Mouse (Mus musculus) erythroblast, embryonic 14.5 days (primary cell): ENCODE results near the gene Fmn2. TPM values are rescaled to one million over a fixed set of nuclear protein-coding genes. Genes with fewer than 3 reads are reported as not detected.

Experiments used
- H3K27me3 ChIP-seq: 2 replicates; pipeline ENCODE4 v1.6.1; 2012; ENCODE audit warnings: inconsistent platforms; ENCODE audit not compliant: control insufficient read depth
- H3K36me3 ChIP-seq: 2 replicates; pipeline ENCODE4 v1.6.1; 2012; ENCODE audit warnings: mild to moderate bottlenecking, inconsistent platforms; ENCODE audit not compliant: control insufficient read depth
- H3K4me1 ChIP-seq: 2 replicates; pipeline ENCODE4 v1.6.1; 2012; ENCODE audit warnings: inconsistent platforms; ENCODE audit not compliant: control insufficient read depth
- H3K4me3 ChIP-seq: replicated peaks from 2 replicates; pipeline ENCODE3; 2012; ENCODE audit warnings: moderate library complexity, mild to moderate bottlenecking, inconsistent platforms
- H3K9me3 ChIP-seq: 2 replicates; pipeline ENCODE4 v1.6.1; 2012; ENCODE audit warnings: low read length, inconsistent platforms, mixed read lengths; ENCODE audit not compliant: control insufficient read depth
- GATA1 ChIP-seq: IDR thresholded peaks from 2 replicates; pipeline ENCODE4 v1.6.1; 2012; ENCODE audit warnings: low read length, inconsistent platforms, mixed read lengths
- TAL1 ChIP-seq: IDR thresholded peaks from 3 replicates; pipeline ENCODE4 v1.6.1; 2012; ENCODE audit warnings: low read length, inconsistent platforms, mixed read lengths
- polyA plus RNA-seq: library from polyadenylated mRNA; stranded (reverse); fragments of >175 nt; gene quantifications from 2 replicates; pipeline ENCODE4 v1.2.3, GENCODE M21; 2012

Fmn2 gene
- polyA plus RNA-seq, 1 experiment: 0.02 TPM

DNA sequence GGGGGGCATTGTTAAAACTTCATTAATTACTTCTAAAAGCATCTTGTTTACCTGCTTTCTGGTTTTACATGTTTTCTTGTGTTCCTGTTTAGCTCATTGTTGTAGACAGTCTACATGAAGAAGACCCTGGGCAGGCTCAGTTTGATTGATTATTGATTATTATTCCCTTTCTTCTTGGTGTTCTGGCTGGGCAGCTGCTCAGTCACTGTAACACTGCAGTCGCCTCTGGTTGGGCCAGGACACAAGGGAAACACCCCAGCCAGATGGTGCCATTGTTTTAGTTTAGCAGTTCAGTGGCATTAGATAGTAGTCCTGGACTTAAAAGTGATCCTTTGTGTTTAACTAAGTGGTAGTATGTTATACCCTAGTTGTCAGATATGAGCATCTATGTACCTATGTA lies 167.5 kb downstream of the Fmn2 start:
- TF ChIP-seq GATA1: no peak
- no peak for TF ChIP-seq TAL1
- Histone ChIP-seq H3K4me3 (no peak overlapping the region), H3K4me1 (no peaks in the 10 kb centered on the region), H3K9me3 (no peaks in the 10 kb centered on the region), H3K36me3 (no peaks in the 10 kb centered on the region), H3K27me3 (no peaks in the 10 kb centered on the region)

DNA sequence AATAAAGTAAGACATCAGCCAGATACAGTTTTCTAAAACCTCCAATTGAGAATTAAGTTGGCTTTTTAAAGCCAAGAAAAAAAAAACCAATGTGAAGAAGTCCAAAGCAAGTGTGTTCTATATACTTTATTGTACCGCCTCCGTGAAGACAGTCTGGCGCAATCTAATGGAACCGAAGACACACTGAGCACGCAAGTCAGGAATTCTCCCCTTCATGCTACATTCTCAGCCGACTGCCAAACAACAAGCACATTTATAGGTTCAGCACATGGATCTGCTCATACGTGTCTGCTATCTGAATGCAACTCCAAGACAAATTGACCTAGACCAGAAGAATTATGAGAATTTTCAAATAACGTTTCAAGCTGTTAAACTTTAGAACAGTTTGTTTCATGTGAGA lies 169.2 kb downstream of the Fmn2 start:
- TF ChIP-seq TAL1: no peak
- no peak for TF ChIP-seq GATA1
- Histone ChIP-seq H3K4me1 (no peaks in the 10 kb centered on the region), H3K4me3 (no peak overlapping the region), H3K36me3 (no peaks in the 10 kb centered on the region), H3K27me3 (no peaks in the 10 kb centered on the region), H3K9me3 (no peaks in the 10 kb centered on the region)

DNA sequence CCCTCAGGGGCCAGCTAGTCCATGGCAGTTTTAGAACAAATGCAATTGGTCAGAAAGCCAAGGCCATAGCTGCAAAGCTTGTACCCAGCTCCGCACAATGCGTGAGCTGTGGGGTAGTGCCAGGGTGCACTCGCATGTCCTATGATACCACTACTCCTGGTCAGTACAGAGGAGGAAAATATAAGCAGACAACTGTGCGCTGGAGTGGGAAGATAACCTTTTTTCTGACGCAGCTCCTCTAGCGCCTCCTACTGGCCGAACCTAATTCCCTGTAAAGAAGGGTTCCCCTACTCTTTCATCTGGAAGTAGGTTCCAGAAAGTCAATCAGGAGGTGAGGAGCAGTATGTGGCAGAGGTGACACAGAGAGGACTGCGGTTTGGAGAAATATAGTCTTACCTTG lies 173.0 kb downstream of the Fmn2 start:
- no peak overlapping the region for H3K4me3 ChIP-seq
- TF ChIP-seq TAL1 (no peak), GATA1 (no peak)
- H3K4me1 ChIP-seq: no peaks in the 10 kb centered on the region
- no peaks in the 10 kb centered on the region for H3K27me3 ChIP-seq
- no peaks in the 10 kb centered on the region for H3K36me3 ChIP-seq
- H3K9me3 ChIP-seq: no peaks in the 10 kb centered on the region

DNA sequence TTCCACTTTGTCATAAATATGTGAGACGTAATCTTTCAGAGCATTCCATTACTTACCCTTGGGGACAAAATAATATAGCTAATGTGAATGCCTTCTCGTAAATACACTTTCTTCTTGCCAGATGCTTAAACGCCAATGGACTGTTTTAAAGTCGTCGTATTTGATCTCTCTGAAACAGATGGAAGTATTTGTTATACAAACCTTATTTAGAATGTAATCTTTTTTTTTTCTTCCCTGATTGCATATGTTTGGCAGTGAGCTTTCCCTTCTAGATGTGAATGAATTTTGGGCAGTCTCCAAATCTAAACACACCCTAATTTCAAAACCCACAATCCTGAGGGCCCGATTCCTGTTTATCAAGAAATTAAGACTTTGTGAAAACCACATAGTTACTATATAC lies 173.7 kb downstream of the Fmn2 start:
- H3K9me3 ChIP-seq: no peaks in the 10 kb centered on the region
- no peak for TF ChIP-seq GATA1
- no peak for TF ChIP-seq TAL1
- no peaks in the 10 kb centered on the region for H3K4me1 ChIP-seq
- H3K4me3 ChIP-seq: no peak overlapping the region
- H3K27me3 ChIP-seq: no peaks in the 10 kb centered on the region
- H3K36me3 ChIP-seq: no peaks in the 10 kb centered on the region

- Histone ChIP-seq H3K4me3 (no peak overlapping the region), H3K9me3 (no peaks in the 10 kb centered on the region), H3K27me3 (no peaks in the 10 kb centered on the region), H3K4me1 (no peaks in the 10 kb centered on the region), H3K36me3 (no peaks in the 10 kb centered on the region)
- TF ChIP-seq TAL1: no peak
- no peak for TF ChIP-seq GATA1
Measured at GRCm38 (mm10) chr1:174676187-174676586, 174.6 kb downstream of the Fmn2 start.

DNA sequence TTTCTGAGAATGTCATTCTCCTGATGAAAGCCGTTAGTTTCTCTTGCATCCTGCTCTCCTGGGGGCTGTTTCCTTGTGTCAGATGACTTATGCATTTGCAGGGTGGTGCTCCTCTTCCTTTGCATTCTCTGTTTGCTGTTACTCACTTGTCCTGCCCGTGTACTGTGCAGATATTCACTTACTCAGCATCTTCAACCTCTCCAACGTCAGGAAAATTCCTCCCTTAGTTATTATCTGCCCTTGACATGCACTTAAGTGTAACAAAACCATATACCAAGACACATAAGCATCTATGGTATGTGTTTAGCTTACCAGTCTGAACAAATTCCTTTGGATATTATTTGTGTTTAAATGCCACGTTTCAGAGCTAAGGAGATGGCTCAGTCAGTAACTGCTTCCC lies 175.6 kb downstream of the Fmn2 start:
- no peak for TF ChIP-seq GATA1
- no peaks in the 10 kb centered on the region for H3K27me3 ChIP-seq
- H3K4me1 ChIP-seq: no peaks in the 10 kb centered on the region
- no peak overlapping the region for H3K4me3 ChIP-seq
- H3K9me3 ChIP-seq: no peaks in the 10 kb centered on the region
- H3K36me3 ChIP-seq: no peaks in the 10 kb centered on the region

GRCm38 (mm10) chr1:174689301-174689700 lies 187.7 kb downstream of the Fmn2 start:
- no peak for TF ChIP-seq GATA1
- no peak for TF ChIP-seq TAL1
- H3K27me3 ChIP-seq: no peaks in the 10 kb centered on the region
- no peaks in the 10 kb centered on the region for H3K36me3 ChIP-seq
- no peaks in the 10 kb centered on the region for H3K4me1 ChIP-seq
- no peaks in the 10 kb centered on the region; the same call in 1 of the 2 replicates for H3K9me3 ChIP-seq
- H3K4me3 ChIP-seq: no peak overlapping the region

DNA sequence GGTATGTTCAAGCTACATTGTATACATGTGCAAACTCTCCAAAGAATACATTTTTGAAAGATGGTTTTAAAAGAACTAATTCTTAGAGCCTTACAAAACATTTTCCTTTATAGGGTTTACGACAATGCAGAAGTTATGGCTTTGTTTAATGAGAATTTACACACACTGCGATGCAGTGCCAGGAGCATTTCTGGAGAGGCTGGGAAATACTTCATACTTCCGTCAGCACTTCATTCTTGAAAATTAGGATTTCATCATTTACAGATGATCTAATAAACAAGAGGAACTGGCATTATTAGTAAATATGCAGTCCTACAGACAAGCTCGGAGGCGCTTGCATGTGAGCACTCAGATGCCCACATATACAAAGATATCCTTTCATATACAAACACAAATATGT lies 199.2 kb downstream of the Fmn2 start:
- H3K4me1 ChIP-seq: no peaks in the 10 kb centered on the region
- H3K27me3 ChIP-seq: no peaks in the 10 kb centered on the region
- TF ChIP-seq GATA1 (no peak), TAL1 (no peak)
- no peaks in the 10 kb centered on the region for H3K36me3 ChIP-seq
- H3K4me3 ChIP-seq: no peak overlapping the region
- H3K9me3 ChIP-seq: no peaks in the 10 kb centered on the region

DNA sequence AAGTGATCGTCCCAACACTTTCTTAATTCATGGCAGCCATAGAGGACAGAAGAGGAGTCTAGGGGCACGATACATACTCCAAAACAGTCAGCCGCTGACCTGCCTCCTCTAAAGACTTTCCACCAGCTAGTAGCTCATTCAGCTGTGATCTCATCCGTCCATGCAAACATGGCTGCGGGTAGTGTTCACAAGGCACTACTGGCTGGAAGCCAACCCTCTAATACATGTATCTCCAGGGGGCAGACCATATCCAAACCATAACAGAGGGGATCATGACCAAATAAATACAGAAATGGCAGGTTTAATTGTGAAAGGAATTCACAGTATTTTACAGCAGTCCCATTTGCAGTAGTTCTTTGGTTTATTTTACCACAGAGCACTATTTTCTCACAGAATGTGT lies 200.2 kb downstream of the Fmn2 start:
- H3K4me3 ChIP-seq: no peak overlapping the region

DNA sequence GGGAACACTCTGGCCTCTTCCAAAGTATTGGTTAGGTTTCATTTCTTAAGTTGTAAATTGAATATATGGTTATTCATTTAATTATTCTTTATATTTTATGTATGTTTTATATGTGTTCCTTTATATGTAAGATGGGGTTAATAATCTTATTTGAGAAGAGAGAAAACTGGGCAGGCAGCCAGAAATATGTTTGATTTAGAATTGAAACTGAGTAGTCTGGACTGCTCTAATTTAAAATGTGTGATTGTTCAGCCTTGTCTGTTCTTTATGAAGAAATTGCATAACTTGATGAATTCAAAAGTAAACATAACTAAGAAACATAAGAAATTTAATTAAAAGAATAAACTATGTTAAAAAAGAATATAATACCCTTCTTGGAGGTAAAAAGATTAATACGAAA lies 202.3 kb downstream of the Fmn2 start:
- TF ChIP-seq GATA1 (no peak), TAL1 (no peak)

More for the DNA sequence above, 200.2 kb downstream of the Fmn2 start:
- Histone ChIP-seq H3K36me3 (no peaks in the 10 kb centered on the region), H3K9me3 (no peaks in the 10 kb centered on the region), H3K4me1 (no peaks in the 10 kb centered on the region), H3K27me3 (no peaks in the 10 kb centered on the region)
- TF ChIP-seq GATA1 (no peak), TAL1 (no peak)

More for the DNA sequence above, 202.3 kb downstream of the Fmn2 start:
- no peaks in the 10 kb centered on the region for H3K9me3 ChIP-seq
- no peaks in the 10 kb centered on the region for H3K36me3 ChIP-seq
- H3K4me1 ChIP-seq: no peaks in the 10 kb centered on the region
- H3K4me3 ChIP-seq: no peak overlapping the region
- no peaks in the 10 kb centered on the region for H3K27me3 ChIP-seq
